17 mouse cellular contexts compared by ENCODE assay signal in genomic region chr13:51912477-51912876, GRCm38 (mm10).
DNase-seq lines count a peak whose midpoint lies in the region; ATAC-seq and TF ChIP-seq lines count a peak whose summit lies in the region.
"Had no signal": no experiment of that assay in that cellular context is flagged by ENCODE, and none has a peak within 500 bp of the region (broad histone marks: within the 10 kb centered on the region; RNA-seq: fewer than 3 reads in every experiment).

No protein-coding gene starts in this region.

- peaks cover 32% of the 10 kb centered on the region for H3K27me3 ChIP-seq in liver, embryonic 15.5 days
- peaks cover 68% of the 10 kb centered on the region for H3K27me3 ChIP-seq in liver, embryonic 12.5 days (replicated peaks)
- H3K27me3 ChIP-seq in kidney, embryonic 16.5 days (ENCODE audit: insufficient read depth, low read length), result no peaks in the 10 kb centered on the region
- H3K27me3 ChIP-seq in stomach, embryonic 15.5 days (replicated peaks), result 0 out of 2 replicates have a peak, but pooled peaks cover 6% of the 10 kb centered on the region
- H3K27me3 ChIP-seq in hindbrain, postnatal 0 days (ENCODE audit: insufficient read depth, low read length), result no peaks in the 10 kb centered on the region
- peaks cover 91% of the 10 kb centered on the region for H3K27me3 ChIP-seq in forebrain, embryonic 10.5 days (ENCODE audit: poor library complexity, severe bottlenecking)

- H3K9me3 ChIP-seq in liver, embryonic 15.5 days (replicated peaks), result no peaks in the 10 kb centered on the region
- H3K9me3 ChIP-seq in liver, embryonic 12.5 days (replicated peaks), result no peaks in the 10 kb centered on the region
- H3K9me3 ChIP-seq in kidney, embryonic 16.5 days (ENCODE audit: low read length), result no peaks in the 10 kb centered on the region
- no peaks in the 10 kb centered on the region for H3K9me3 ChIP-seq in stomach, embryonic 15.5 days
- H3K9me3 ChIP-seq in hindbrain, postnatal 0 days (ENCODE audit: low read length), result no peaks in the 10 kb centered on the region
- no peaks in the 10 kb centered on the region for H3K9me3 ChIP-seq in forebrain, embryonic 10.5 days
- H3K9me3 ChIP-seq: forebrain, embryonic 13.5 days; hindbrain, embryonic 13.5 days; midbrain, embryonic 15.5 days had no signal

- peak; percentile 73 for DNase-seq in kidney, adult 18-20 months
- no peak for DNase-seq in hindbrain, postnatal 0 days (ENCODE audit: low spot score)
- no peak for DNase-seq in forebrain, embryonic 10.5 days (ENCODE audit: extremely low spot score, low spot score)
- DNase-seq: gastrocnemius, postnatal 25 days; heart, postnatal 14 days; layer of hippocampus, adult 9-11 months; thymus, adult 2 months had no signal

- no peak overlapping the region for H3K9ac ChIP-seq in liver, embryonic 15.5 days
- H3K9ac ChIP-seq in liver, embryonic 12.5 days, result no peak overlapping the region
- no peak overlapping the region for H3K9ac ChIP-seq in kidney, embryonic 16.5 days (replicated peaks; ENCODE audit: low read length)
- no peak overlapping the region for H3K9ac ChIP-seq in stomach, embryonic 15.5 days
- H3K9ac ChIP-seq in hindbrain, postnatal 0 days (replicated peaks; ENCODE audit: low read length), result no peak overlapping the region
- H3K9ac ChIP-seq: forebrain, embryonic 13.5 days; hindbrain, embryonic 13.5 days; liver, embryonic 14.5 days; midbrain, embryonic 15.5 days had no signal

- H3K4me1 ChIP-seq in liver, embryonic 15.5 days (replicated peaks), result peaks cover 12% of the 10 kb centered on the region; the same call in 1 of the 2 replicates
- peaks cover 7% of the 10 kb centered on the region; the same call in 1 of the 2 replicates for H3K4me1 ChIP-seq in liver, embryonic 12.5 days
- peaks cover 25% of the 10 kb centered on the region for H3K4me1 ChIP-seq in kidney, embryonic 16.5 days (ENCODE audit: insufficient read depth, low read length)
- H3K4me1 ChIP-seq in stomach, embryonic 15.5 days, result peaks cover 5% of the 10 kb centered on the region; the same call in 1 of the 2 replicates
- peaks cover 7% of the 10 kb centered on the region for H3K4me1 ChIP-seq in hindbrain, postnatal 0 days (ENCODE audit: insufficient read depth, low read length)
- H3K4me1 ChIP-seq in forebrain, embryonic 10.5 days, result peaks cover 17% of the 10 kb centered on the region
- H3K4me1 ChIP-seq: midbrain, embryonic 15.5 days had no signal

- H3K4me2 ChIP-seq in liver, embryonic 15.5 days, result no peak overlapping the region
- H3K4me2 ChIP-seq in liver, embryonic 12.5 days, result no peak overlapping the region
- H3K4me2 ChIP-seq in kidney, embryonic 16.5 days (replicated peaks; ENCODE audit: low read depth, low read length), result no peak overlapping the region
- no peak overlapping the region for H3K4me2 ChIP-seq in stomach, embryonic 15.5 days
- no peak overlapping the region for H3K4me2 ChIP-seq in hindbrain, postnatal 0 days (ENCODE audit: low read depth, low read length)
- H3K4me2 ChIP-seq: forebrain, embryonic 13.5 days; heart, embryonic 11.5 days; hindbrain, embryonic 13.5 days; midbrain, embryonic 15.5 days had no signal

- no peaks in the 10 kb centered on the region for H3K36me3 ChIP-seq in liver, embryonic 15.5 days (replicated peaks)
- no peaks in the 10 kb centered on the region for H3K36me3 ChIP-seq in liver, embryonic 12.5 days
- H3K36me3 ChIP-seq in kidney, embryonic 16.5 days (ENCODE audit: insufficient read depth, low read length), result no peaks in the 10 kb centered on the region
- no peaks in the 10 kb centered on the region for H3K36me3 ChIP-seq in stomach, embryonic 15.5 days
- H3K36me3 ChIP-seq in hindbrain, postnatal 0 days (ENCODE audit: insufficient read depth, low read length), result no peaks in the 10 kb centered on the region
- no peaks in the 10 kb centered on the region for H3K36me3 ChIP-seq in forebrain, embryonic 10.5 days (replicated peaks)
- H3K36me3 ChIP-seq: hindbrain, embryonic 13.5 days; midbrain, embryonic 15.5 days had no signal

- ATAC-seq in liver, embryonic 15.5 days (ENCODE audit: insufficient read depth), result no peak
- ATAC-seq in liver, embryonic 12.5 days, result no peak
- no peak for ATAC-seq in kidney, embryonic 16.5 days (ENCODE audit: low FRiP score, low TSS enrichment)
- no peak for ATAC-seq in stomach, embryonic 15.5 days (ENCODE audit: insufficient read depth, low FRiP score, low read depth)
- no peak for ATAC-seq in hindbrain, postnatal 0 days
- ATAC-seq: activated CD4-positive, CD25-positive, alpha-beta regulatory T cell, adult 4 months; forebrain, embryonic 13.5 days; midbrain, embryonic 15.5 days had no signal

- H3K4me3 ChIP-seq in liver, embryonic 15.5 days (replicated peaks), result no peak overlapping the region
- H3K4me3 ChIP-seq in liver, embryonic 12.5 days, result no peak overlapping the region
- no peak overlapping the region for H3K4me3 ChIP-seq in kidney, embryonic 16.5 days (ENCODE audit: low read length)
- no peak overlapping the region for H3K4me3 ChIP-seq in stomach, embryonic 15.5 days (replicated peaks)
- no peak overlapping the region for H3K4me3 ChIP-seq in hindbrain, postnatal 0 days (ENCODE audit: low read length)
- H3K4me3 ChIP-seq in forebrain, embryonic 10.5 days, result no peak overlapping the region
- H3K4me3 ChIP-seq: forebrain, embryonic 13.5 days; hindbrain, embryonic 13.5 days; midbrain, embryonic 15.5 days had no signal

- H3K27ac ChIP-seq in liver, embryonic 15.5 days (replicated peaks), result 0 out of 2 replicates have a peak overlapping the region, but pooled peaks have one; percentile 39
- no peak overlapping the region for H3K27ac ChIP-seq in liver, embryonic 12.5 days
- peak overlapping the region; percentile 59 for H3K27ac ChIP-seq in kidney, embryonic 16.5 days (ENCODE audit: low read length)
- peak overlapping the region; percentile 76 for H3K27ac ChIP-seq in stomach, embryonic 15.5 days
- H3K27ac ChIP-seq in hindbrain, postnatal 0 days, result no peak overlapping the region
- no peak overlapping the region for H3K27ac ChIP-seq in forebrain, embryonic 10.5 days
- H3K27ac ChIP-seq: forebrain, embryonic 13.5 days; hindbrain, embryonic 13.5 days; liver, embryonic 14.5 days; midbrain, embryonic 15.5 days had no signal

- WGBS in liver, embryonic 15.5 days (ENCODE audit: insufficient replicate concordance), result 66% methylated on average over 5 of the region's 5 CpGs
- WGBS in liver, embryonic 12.5 days (ENCODE audit: insufficient replicate concordance), result 60% methylated on average over 5 of the region's 5 CpGs
- WGBS in kidney, embryonic 16.5 days, result 49% methylated on average over 5 of the region's 5 CpGs
- 75% methylated on average over 5 of the region's 5 CpGs for WGBS in stomach, embryonic 15.5 days
- 81% methylated on average over 5 of the region's 5 CpGs for WGBS in hindbrain, postnatal 0 days
- 82% methylated on average over 5 of the region's 5 CpGs for WGBS in forebrain, embryonic 10.5 days

- no peak for TF ChIP-seq CTCF in hindbrain, postnatal 0 days (IDR thresholded peaks at IDR 0.05; ENCODE audit: low read depth)

Comparison
In these comparisons a context has a peak if more than half of its experiments do, and no peak if none do; other contexts are left out.
1. H3K27ac ChIP-seq: peak in liver, embryonic 15.5 days (single experiment), kidney, embryonic 16.5 days (single experiment) and stomach, embryonic 15.5 days (single experiment); none in liver, embryonic 12.5 days (single experiment), hindbrain, postnatal 0 days (single experiment) and forebrain, embryonic 10.5 days (single experiment).